Mouse (Mus musculus) MEL (cell line): Measurements from ENCODE around the gene Trim63.

Experiments
- CTCF ChIP-seq, 3 experiments: IDR thresholded peaks in 2 of 3; conservative IDR thresholded peaks in 1 of 3; 2 replicates each; pipeline ENCODE4 v1.5.1; 2011 to 2012; ENCODE audit warnings: low read length in 3 of 3, low read depth in 2 of 3, mild to moderate bottlenecking in 2 of 3, improper control_type of control experiment in 1 of 3, inconsistent platforms in 1 of 3, mixed read lengths in 1 of 3, moderate library complexity in 1 of 3; ENCODE audit not compliant: control insufficient read depth in 1 of 3, insufficient read depth in 1 of 3, poor library complexity in 1 of 3, severe bottlenecking in 1 of 3
- E2F4 ChIP-seq: IDR thresholded peaks from 2 replicates; pipeline ENCODE4 v1.6.1; 2011; ENCODE audit warnings: low read depth, low read length, improper control_type of control experiment, borderline replicate concordance
- ELF1 ChIP-seq: IDR thresholded peaks from 2 replicates; pipeline ENCODE4 v1.6.1; 2014; ENCODE audit warnings: low read depth, mild to moderate bottlenecking, inconsistent platforms, low read length, improper control_type of control experiment, moderate library complexity
- EP300 ChIP-seq, 2 experiments: IDR thresholded peaks; 2 replicates each; pipeline ENCODE4 v1.6.1; 2011; ENCODE audit warnings: improper control_type of control experiment in 2 of 2, low read length in 2 of 2, low read depth in 1 of 2, mild to moderate bottlenecking in 1 of 2
- GATA1 ChIP-seq: IDR thresholded peaks from 2 replicates; pipeline ENCODE4 v1.6.1; 2011; ENCODE audit warnings: low read depth, low read length, improper control_type of control experiment
- HCFC1 ChIP-seq: IDR thresholded peaks from 2 replicates; pipeline ENCODE4 v1.6.1; 2012; ENCODE audit warnings: low read depth, mild to moderate bottlenecking, inconsistent platforms, low read length, improper control_type of control experiment, moderate library complexity
- MAX ChIP-seq: IDR thresholded peaks from 2 replicates; pipeline ENCODE4 v1.6.1; 2011; ENCODE audit warnings: low read length, improper control_type of control experiment
- POLR2A ChIP-seq, 2 experiments: IDR thresholded peaks; 2 replicates each; pipeline ENCODE4 v1.6.1; 2011 to 2012; ENCODE audit warnings: low read length in 2 of 2, mild to moderate bottlenecking in 2 of 2, control low read depth in 1 of 2, improper control_type of control experiment in 1 of 2, low read depth in 1 of 2, moderate library complexity in 1 of 2; ENCODE audit not compliant: control insufficient read depth in 1 of 2, insufficient read depth in 1 of 2, poor library complexity in 1 of 2
- POLR2AphosphoS2 ChIP-seq: IDR thresholded peaks from 2 replicates; pipeline ENCODE4 v1.6.1; 2011; ENCODE audit warnings: low read length, improper control_type of control experiment
- UBTF ChIP-seq: IDR thresholded peaks from 2 replicates; pipeline ENCODE4 v1.6.1; 2012; ENCODE audit warnings: low read depth, mild to moderate bottlenecking, inconsistent platforms, low read length, improper control_type of control experiment, moderate library complexity, borderline replicate concordance; ENCODE audit not compliant: insufficient read depth
- USF1 ChIP-seq: IDR thresholded peaks from 2 replicates; pipeline ENCODE4 v1.6.1; 2014; ENCODE audit warnings: low read depth, mild to moderate bottlenecking, inconsistent platforms, low read length, improper control_type of control experiment, moderate library complexity
- USF2 ChIP-seq, 2 experiments: IDR thresholded peaks; 2 replicates each; pipeline ENCODE4 v1.6.1; 2011 to 2012; ENCODE audit warnings: improper control_type of control experiment in 2 of 2, low read length in 2 of 2, borderline replicate concordance in 1 of 2, inconsistent platforms in 1 of 2, low read depth in 1 of 2, mild to moderate bottlenecking in 1 of 2; ENCODE audit not compliant: insufficient read depth in 1 of 2
- ZC3H11A ChIP-seq: IDR thresholded peaks from 2 replicates; pipeline ENCODE4 v1.6.1; 2012; ENCODE audit warnings: low read depth, mild to moderate bottlenecking, inconsistent platforms, low read length, improper control_type of control experiment

DNA sequence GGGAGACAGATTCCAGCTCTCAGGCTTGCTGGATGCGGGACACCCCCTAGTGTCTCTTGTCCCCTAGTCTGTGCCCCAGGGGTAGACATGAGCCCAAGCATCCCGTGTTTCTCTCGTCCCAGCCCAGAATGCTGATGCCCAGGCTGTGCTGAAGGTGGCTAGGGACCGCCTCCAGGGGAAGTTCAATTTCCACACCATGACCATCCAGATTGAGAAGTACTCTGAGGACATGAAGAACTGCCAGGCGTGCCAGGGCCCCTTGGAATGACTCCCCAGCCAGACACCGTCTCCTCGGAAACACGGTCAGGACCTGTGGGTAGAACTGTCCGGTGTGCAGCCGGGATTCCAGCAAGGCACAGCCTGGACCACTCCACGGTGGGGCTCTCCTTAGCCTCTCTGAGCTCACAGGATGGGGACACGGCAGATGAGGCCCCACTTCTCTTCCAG, 37.4 kb downstream of the Trim63 start:
- TF ChIP-seq CTCF (IDR thresholded peaks at IDR 0.05 in 2 of 3, conservative IDR thresholded peaks at IDR 0.05 in 1 of 3; ENCODE audit: control insufficient read depth in 1 of 3, insufficient read depth in 1 of 3, low read depth in 2 of 3, low read length in 3 of 3, poor library complexity in 1 of 3, severe bottlenecking in 1 of 3), result no peak
- TF ChIP-seq EP300 (IDR thresholded peaks at IDR 0.05; ENCODE audit: low read depth in 1 of 2, low read length in 2 of 2), result no peak
- no peak for TF ChIP-seq ZC3H11A
- no peak for TF ChIP-seq POLR2A (IDR thresholded peaks at IDR 0.05; ENCODE audit: control insufficient read depth in 1 of 2, insufficient read depth in 1 of 2, low read depth in 1 of 2, low read length in 2 of 2, poor library complexity in 1 of 2)
- TF ChIP-seq ELF1, result no peak
- TF ChIP-seq USF1, result no peak
- no peak for TF ChIP-seq POLR2AphosphoS2
- TF ChIP-seq USF2 (IDR thresholded peaks at IDR 0.05; ENCODE audit: borderline replicate concordance in 1 of 2, insufficient read depth in 1 of 2, low read depth in 1 of 2, low read length in 2 of 2), result no peak
- no peak for TF ChIP-seq UBTF
- no peak for TF ChIP-seq E2F4
- no peak for TF ChIP-seq GATA1
- no peak for TF ChIP-seq HCFC1
- no peak for TF ChIP-seq MAX
